Mouse (Mus musculus): ENCODE data around the gene Mitf.

The Mitf gene

GRCm38 (mm10) chr6:98046295-98047108 is 239.7 kb downstream of the Mitf start:
- DNase-seq (ENCODE audit: low read depth, low spot score), result no peak

GRCm38 (mm10) chr6:98047741-98048140 is 240.9 kb downstream of the Mitf start:
- DNase-seq (ENCODE audit: low read depth, low spot score), result no peak

- no peak for DNase-seq (ENCODE audit: low read depth, low spot score)
Observed at GRCm38 (mm10) chr6:98048671-98049438, 242.0 kb downstream of the Mitf start.

- no peak for DNase-seq (ENCODE audit: low read depth, low spot score)
Observed at GRCm38 (mm10) chr6:98049551-98049950, 242.7 kb downstream of the Mitf start.

DNA sequence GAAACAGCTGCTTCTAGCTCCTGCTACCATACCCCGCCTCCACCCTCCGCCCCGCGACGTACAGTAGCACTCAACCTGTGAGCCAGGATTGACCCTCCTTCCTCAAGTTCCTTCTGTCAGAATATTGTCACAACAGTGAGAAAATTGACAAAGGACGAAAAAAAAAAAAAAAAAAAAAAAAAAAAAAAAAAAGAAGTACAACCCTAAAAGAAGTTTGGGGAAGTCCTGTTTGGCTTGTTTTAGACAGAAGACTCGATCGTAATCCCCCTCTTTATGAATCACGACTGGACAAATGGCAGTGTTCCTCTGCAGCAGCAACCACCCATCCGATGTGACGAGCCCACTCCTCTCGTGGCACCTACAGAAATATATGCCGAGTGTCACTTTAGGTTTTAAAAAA is 255.0 kb downstream of the Mitf start:
- DNase-seq (ENCODE audit: low read depth, low spot score), result no peak

- DNase-seq (ENCODE audit: low read depth, low spot score), result no peak
Observed at GRCm38 (mm10) chr6:98064926-98065325, 258.1 kb downstream of the Mitf start.

- DNase-seq (ENCODE audit: low read depth, low spot score), result no peak
Observed at GRCm38 (mm10) chr6:98066420-98066819, 259.6 kb downstream of the Mitf start.

Measured in WW6 (cell line).